Mouse (Mus musculus) kidney, adult 2 months (tissue): ENCODE measurements around the gene Mvb12b.

Source experiments
- CTCF ChIP-seq: fragments of 200-500 bp; conservative IDR thresholded peaks from 2 replicates; pipeline ENCODE4 v1.5.1; 2011; ENCODE audit warnings: low read depth, mild to moderate bottlenecking, control low read depth, low read length, moderate library complexity, mixed read lengths; ENCODE audit not compliant: insufficient read depth, insufficient read length
- POLR2A ChIP-seq: fragments of 200-500 bp; IDR thresholded peaks from one replicate; pipeline ENCODE4 v1.6.1; 2011; ENCODE audit warnings: low read depth, low read length, control low read depth

- no peak for TF ChIP-seq CTCF
- no peak for TF ChIP-seq POLR2A
These were observed 297 bp upstream of the Mvb12b start for GRCm38 (mm10) chr2:33888100-33888385.
